Mouse (Mus musculus) forebrain, embryonic 12.5 days (tissue): ENCODE measurements around the gene Fis1. TPM values are rescaled to one million over a fixed set of nuclear protein-coding genes. Genes with fewer than 3 reads are reported as not detected.

Experiments
- ATAC-seq: fragments of 200-750 bp; cut with Nextera tagmentation; 2 replicates; pipeline ENCODE4 v1.8.0; 2017; ENCODE audit warnings: moderate TSS enrichment; ENCODE audit not compliant: low FRiP score
- H3K27ac ChIP-seq: fragments of 300-500 bp; sonication (generic); 2 replicates; pipeline ENCODE4 v1.5.1; 2016; ENCODE audit warnings: mild to moderate bottlenecking
- H3K27me3 ChIP-seq: fragments of 300-500 bp; sonication (generic); 2 replicates; pipeline ENCODE4 v1.6.1; 2016; ENCODE audit warnings: mild to moderate bottlenecking
- H3K36me3 ChIP-seq: fragments of 300-500 bp; sonication (generic); replicated peaks from 2 replicates; pipeline ENCODE4 v1.6.1; 2016; ENCODE audit warnings: mild to moderate bottlenecking
- H3K4me1 ChIP-seq: fragments of 300-500 bp; sonication (generic); 2 replicates; pipeline ENCODE4 v1.6.1; 2016
- H3K4me2 ChIP-seq: fragments of 300-500 bp; sonication (generic); 2 replicates; pipeline ENCODE4 v1.6.1; 2016; ENCODE audit warnings: mild to moderate bottlenecking, moderate library complexity
- H3K4me3 ChIP-seq: fragments of 300-500 bp; sonication (generic); replicated peaks from 2 replicates; pipeline ENCODE4 v1.5.1; 2016; ENCODE audit warnings: mild to moderate bottlenecking
- H3K9ac ChIP-seq: fragments of 300-500 bp; sonication (generic); 2 replicates; pipeline ENCODE4 v1.6.1; 2016; ENCODE audit warnings: mild to moderate bottlenecking
- H3K9me3 ChIP-seq: fragments of 300-500 bp; sonication (generic); 2 replicates; pipeline ENCODE4 v1.6.1; 2016
- WGBS: fragments of 180-500 bp; shearing (Covaris S2); methylation state at CpG from one replicate; pipeline ENCODE4 v1.1.7; 2016; 5-methylcytosine and 5-hydroxymethylcytosine counted together
- polyA plus RNA-seq: library from polyadenylated mRNA; unstranded; fragments of >200 nt; fragmentation: Nextera tagmentation; extraction: Ambion mirVana; gene quantifications from 2 replicates; pipeline ENCODE4 v1.2.1, GENCODE M21; 2016

Gene Fis1
- polyA plus RNA-seq, 1 experiment from 2014 or later: 302 TPM

GRCm38 (mm10) chr5:136982338-136982930 is 29.4 kb downstream of the Fis1 start:
- no peak for ATAC-seq
- Histone ChIP-seq H3K36me3 (peaks cover 26% of the 10 kb centered on the region), H3K9me3 (no peaks in the 10 kb centered on the region), H3K4me3 (no peak overlapping the region), H3K27me3 (no peaks in the 10 kb centered on the region), H3K4me2 (no peak overlapping the region), H3K4me1 (peaks cover 8% of the 10 kb centered on the region), H3K27ac (no peak overlapping the region), H3K9ac (no peak overlapping the region)
- WGBS: 64% methylated on average over 13 of the region's 16 CpGs

GRCm38 (mm10) chr5:136984828-136985227 is 31.8 kb downstream of the Fis1 start:
- peaks cover 21% of the 10 kb centered on the region for H3K4me1 ChIP-seq
- H3K4me2 ChIP-seq: no peak overlapping the region
- H3K36me3 ChIP-seq: peaks cover 40% of the 10 kb centered on the region
- no peak for ATAC-seq
- no peak overlapping the region for H3K9ac ChIP-seq
- no peaks in the 10 kb centered on the region for H3K9me3 ChIP-seq
- no peak overlapping the region for H3K4me3 ChIP-seq
- no peak overlapping the region for H3K27ac ChIP-seq
- WGBS: 60% methylated on average over 14 of the region's 14 CpGs
- no peaks in the 10 kb centered on the region for H3K27me3 ChIP-seq

- H3K27me3 ChIP-seq: no peaks in the 10 kb centered on the region
- peak within 1 kb of the TSS; percentile 96 for H3K4me2 ChIP-seq
- H3K27ac ChIP-seq: peak within 1 kb of the TSS; percentile 94
- peak; percentile 92 for ATAC-seq
- H3K36me3 ChIP-seq: peaks cover 49% of the 10 kb centered on the region
- H3K9me3 ChIP-seq: no peaks in the 10 kb centered on the region
- peaks cover 21% of the 10 kb centered on the region for H3K4me1 ChIP-seq
- H3K4me3 ChIP-seq: peak within 1 kb of the TSS; percentile 88
- WGBS: under 1% methylated on average over 26 of the region's 26 CpGs
- peak within 1 kb of the TSS; percentile 95 for H3K9ac ChIP-seq
Measured at GRCm38 (mm10) chr5:136986695-136987137, 33.6 kb downstream of the Fis1 start, which contains the start of gene Plod3. Plod3 (plus strand) TSS chr5:136987019.

GRCm38 (mm10) chr5:136987138-136987933 is 34.3 kb downstream of the Fis1 start:
- Histone ChIP-seq H3K27ac (peak overlapping the region; percentile 94), H3K36me3 (peaks cover 49% of the 10 kb centered on the region), H3K9ac (peak overlapping the region; percentile 95), H3K4me2 (peak overlapping the region; percentile 96), H3K9me3 (no peaks in the 10 kb centered on the region), H3K27me3 (no peaks in the 10 kb centered on the region), H3K4me1 (peaks cover 21% of the 10 kb centered on the region), H3K4me3 (peak overlapping the region; percentile 88)
- WGBS: under 1% methylated on average over 67 of the region's 67 CpGs
- peak; percentile 66 for ATAC-seq

- Histone ChIP-seq H3K4me2 (peak within 1 kb of the TSS; percentile 96), H3K4me1 (peaks cover 21% of the 10 kb centered on the region), H3K9ac (peak within 1 kb of the TSS; percentile 95), H3K27me3 (no peaks in the 10 kb centered on the region), H3K4me3 (peak within 1 kb of the TSS; percentile 88), H3K36me3 (peaks cover 54% of the 10 kb centered on the region), H3K9me3 (no peaks in the 10 kb centered on the region), H3K27ac (peak within 1 kb of the TSS; percentile 94)
- no peak for ATAC-seq
- WGBS: 6% methylated on average over 12 of the region's 12 CpGs
Measured at GRCm38 (mm10) chr5:136987934-136988271, 34.8 kb downstream of the Fis1 start, which contains the start of gene Znhit1. Znhit1 (minus strand) TSS chr5:136988021.

- H3K36me3 ChIP-seq: peaks cover 59% of the 10 kb centered on the region
- 66% methylated on average over 7 of the region's 7 CpGs for WGBS
- H3K27ac ChIP-seq: 0 out of 2 replicates have a peak overlapping the region, but pooled peaks have one; percentile 5
- peak overlapping the region; percentile 95 for H3K9ac ChIP-seq
- H3K9me3 ChIP-seq: no peaks in the 10 kb centered on the region
- H3K4me2 ChIP-seq: peak overlapping the region; percentile 96
- H3K4me3 ChIP-seq: peak overlapping the region; percentile 88
- peaks cover 21% of the 10 kb centered on the region for H3K4me1 ChIP-seq
- H3K27me3 ChIP-seq: no peaks in the 10 kb centered on the region
- no peak for ATAC-seq
Measured at GRCm38 (mm10) chr5:136988420-136988819, 35.3 kb downstream of the Fis1 start.

GRCm38 (mm10) chr5:136989801-136990200 is 36.7 kb downstream of the Fis1 start:
- no peaks in the 10 kb centered on the region for H3K9me3 ChIP-seq
- no peak overlapping the region for H3K4me2 ChIP-seq
- H3K4me1 ChIP-seq: peaks cover 21% of the 10 kb centered on the region
- no peak for ATAC-seq
- no peak overlapping the region for H3K9ac ChIP-seq
- H3K36me3 ChIP-seq: peaks cover 64% of the 10 kb centered on the region
- H3K27ac ChIP-seq: no peak overlapping the region
- WGBS: 94% methylated on average over 6 of the region's 6 CpGs
- no peaks in the 10 kb centered on the region for H3K27me3 ChIP-seq
- H3K4me3 ChIP-seq: no peak overlapping the region

- H3K4me3 ChIP-seq: no peak overlapping the region
- no peak for ATAC-seq
- H3K27me3 ChIP-seq: no peaks in the 10 kb centered on the region
- no peaks in the 10 kb centered on the region for H3K9me3 ChIP-seq
- no peak overlapping the region for H3K4me2 ChIP-seq
- WGBS: 83% methylated on average over 4 of the region's 5 CpGs
- peaks cover 21% of the 10 kb centered on the region for H3K36me3 ChIP-seq
- no peaks in the 10 kb centered on the region for H3K4me1 ChIP-seq
- H3K9ac ChIP-seq: no peak overlapping the region
- no peak overlapping the region for H3K27ac ChIP-seq
Measured at GRCm38 (mm10) chr5:136999449-136999848, 46.4 kb downstream of the Fis1 start.

GRCm38 (mm10) chr5:137000612-137001011 is 47.5 kb downstream of the Fis1 start:
- no peak for ATAC-seq
- Histone ChIP-seq H3K4me1 (no peaks in the 10 kb centered on the region), H3K9me3 (no peaks in the 10 kb centered on the region), H3K27ac (no peak overlapping the region), H3K27me3 (no peaks in the 10 kb centered on the region), H3K4me3 (no peak overlapping the region), H3K9ac (no peak overlapping the region), H3K36me3 (peaks cover 9% of the 10 kb centered on the region), H3K4me2 (no peak overlapping the region)
- WGBS: 83% methylated on average over 2 of the region's 2 CpGs

- Histone ChIP-seq H3K4me3 (no peak overlapping the region), H3K4me1 (no peaks in the 10 kb centered on the region), H3K27ac (no peak overlapping the region), H3K36me3 (no peaks in the 10 kb centered on the region), H3K9me3 (no peaks in the 10 kb centered on the region), H3K9ac (no peak overlapping the region), H3K27me3 (peaks cover 5% of the 10 kb centered on the region; the same call in 1 of the 2 replicates), H3K4me2 (no peak overlapping the region)
- ATAC-seq: no peak
- 66% methylated on average over 8 of the region's 8 CpGs for WGBS
Measured at GRCm38 (mm10) chr5:137007276-137007675, 54.2 kb downstream of the Fis1 start.

GRCm38 (mm10) chr5:137009988-137010387 is 56.9 kb downstream of the Fis1 start:
- Histone ChIP-seq H3K27me3 (peaks cover 5% of the 10 kb centered on the region; the same call in 1 of the 2 replicates), H3K9me3 (no peaks in the 10 kb centered on the region), H3K4me2 (no peak overlapping the region), H3K4me3 (no peak overlapping the region), H3K4me1 (no peaks in the 10 kb centered on the region), H3K36me3 (no peaks in the 10 kb centered on the region), H3K27ac (no peak overlapping the region), H3K9ac (no peak overlapping the region)
- WGBS: 34% methylated on average over 3 of the region's 3 CpGs
- no peak for ATAC-seq

- Histone ChIP-seq H3K36me3 (no peaks in the 10 kb centered on the region), H3K4me2 (no peak overlapping the region), H3K9ac (no peak overlapping the region), H3K27ac (no peak overlapping the region), H3K9me3 (no peaks in the 10 kb centered on the region), H3K27me3 (peaks cover 5% of the 10 kb centered on the region; the same call in 1 of the 2 replicates), H3K4me3 (no peak overlapping the region), H3K4me1 (no peaks in the 10 kb centered on the region)
- 81% methylated on average over 15 of the region's 15 CpGs for WGBS
- ATAC-seq: no peak
Measured at GRCm38 (mm10) chr5:137012401-137012950, 59.4 kb downstream of the Fis1 start.
